Mouse (Mus musculus) liver, adult 2 months (tissue): ENCODE measurements around the gene Prtg. TPM values are rescaled to one million over a fixed set of nuclear protein-coding genes. Genes with fewer than 3 reads are reported as not detected.

Experiments used
- DNase-seq: peaks from one replicate; pipeline ENCODE4 v3.0.0-alpha.2; 2011; ENCODE audit warnings: low read depth, low spot score; ENCODE audit errors: extremely low read depth
- H3K27ac ChIP-seq: fragments of 200-500 bp; replicated peaks from 2 replicates; pipeline ENCODE4 v1.5.1; 2012; ENCODE audit warnings: low read depth, mild to moderate bottlenecking, control low read depth, inconsistent platforms, low read length; ENCODE audit not compliant: insufficient read depth
- H3K27me3 ChIP-seq: fragments of 200-500 bp; 2 replicates; pipeline ENCODE4 v1.6.1; 2012; ENCODE audit warnings: mild to moderate bottlenecking, moderate library complexity, low read length, inconsistent platforms; ENCODE audit not compliant: control insufficient read depth, insufficient read depth
- H3K36me3 ChIP-seq: fragments of 200-500 bp; 2 replicates; pipeline ENCODE4 v1.6.1; 2012; ENCODE audit warnings: low read length, inconsistent platforms; ENCODE audit not compliant: control insufficient read depth, insufficient read depth
- H3K4me1 ChIP-seq: fragments of 200-500 bp; 2 replicates; pipeline ENCODE4 v1.6.1; 2011; ENCODE audit warnings: low read length; ENCODE audit not compliant: control insufficient read depth, insufficient read depth
- H3K4me3 ChIP-seq: fragments of 200-500 bp; 2 replicates; pipeline ENCODE4 v1.5.1; 2011; ENCODE audit warnings: low read depth, mild to moderate bottlenecking, control low read depth, low read length, moderate library complexity; ENCODE audit not compliant: insufficient read depth
- H3K79me2 ChIP-seq: fragments of 200-500 bp; 2 replicates; pipeline ENCODE4 v1.6.1; 2012; ENCODE audit warnings: inconsistent platforms, mild to moderate bottlenecking, low read length, moderate library complexity; ENCODE audit not compliant: control insufficient read depth, insufficient read depth
- H3K9ac ChIP-seq: fragments of 200-500 bp; 2 replicates; pipeline ENCODE4 v1.6.1; 2012; ENCODE audit warnings: low read depth, mild to moderate bottlenecking, control low read depth, inconsistent platforms, low read length
- CTCF ChIP-seq: fragments of 200-500 bp; IDR thresholded peaks from 2 replicates; pipeline ENCODE4 v1.5.1; 2011; ENCODE audit warnings: low read depth, low read length, control low read depth
- POLR2A ChIP-seq: fragments of 200-500 bp; IDR thresholded peaks from 2 replicates; pipeline ENCODE4 v1.6.1; 2011; ENCODE audit warnings: low read length, control low read depth; ENCODE audit not compliant: insufficient read depth; ENCODE audit errors: extremely low read depth
- WGBS: fragments of 180-500 bp; shearing (Covaris S2); methylation state at CpG from one replicate; pipeline ENCODE4 v1.1.7; 2018; 5-methylcytosine and 5-hydroxymethylcytosine counted together
- polyA plus RNA-seq: library from polyadenylated mRNA; depleted of rRNA; stranded (reverse); fragments of >200 nt; gene quantifications from 2 replicates; pipeline ENCODE4 v1.2.3, GENCODE M21; 2012
- total RNA-seq: library from RNA; depleted of rRNA; stranded (reverse); fragments of >200 nt; gene quantifications from 2 replicates; pipeline ENCODE4 v1.2.3, GENCODE M21; 2014

Gene Prtg
- total and polyA plus RNA-seq, 2 experiments, result under 0.01 to 0.21 TPM

GRCm38 (mm10) chr9:72810607-72811006, 3.9 kb downstream of the Prtg start:
- no peak for DNase-seq
- Histone ChIP-seq H3K27ac (no peak overlapping the region), H3K27me3 (peaks cover 8% of the 10 kb centered on the region)

GRCm38 (mm10) chr9:72812091-72812490, 5.4 kb downstream of the Prtg start:
- H3K4me1 ChIP-seq, result no peaks in the 10 kb centered on the region; the same call in 1 of the 2 replicates
- no peaks in the 10 kb centered on the region for H3K79me2 ChIP-seq
- H3K27ac ChIP-seq, result no peak overlapping the region
- peaks cover 7% of the 10 kb centered on the region for H3K27me3 ChIP-seq
- WGBS, result 86% methylated on average over 7 of the region's 7 CpGs
- H3K4me3 ChIP-seq, result no peak overlapping the region
- no peak overlapping the region for H3K9ac ChIP-seq
- no peaks in the 10 kb centered on the region for H3K36me3 ChIP-seq
- no peak for DNase-seq
- TF ChIP-seq CTCF (no peak), POLR2A (no peak)

More at GRCm38 (mm10) chr9:72810607-72811006, 3.9 kb downstream of the Prtg start:
- H3K9ac ChIP-seq, result no peak overlapping the region
- no peaks in the 10 kb centered on the region for H3K36me3 ChIP-seq
- H3K79me2 ChIP-seq, result no peaks in the 10 kb centered on the region
- no peak overlapping the region for H3K4me3 ChIP-seq
- TF ChIP-seq CTCF (no peak), POLR2A (no peak)
- H3K4me1 ChIP-seq, result no peaks in the 10 kb centered on the region; the same call in 1 of the 2 replicates
- WGBS, result 52% methylated on average over 5 of the region's 5 CpGs

- Histone ChIP-seq H3K27me3 (no peaks in the 10 kb centered on the region; the same call in 1 of the 2 replicates), H3K79me2 (no peaks in the 10 kb centered on the region), H3K4me3 (no peak overlapping the region), H3K4me1 (no peaks in the 10 kb centered on the region), H3K36me3 (no peaks in the 10 kb centered on the region), H3K27ac (no peak overlapping the region), H3K9ac (no peak overlapping the region)
- TF ChIP-seq POLR2A (no peak), CTCF (no peak)
- no peak for DNase-seq
- 74% methylated on average over 18 of the region's 18 CpGs for WGBS
Measured at GRCm38 (mm10) chr9:72812594-72813570, 6.2 kb downstream of the Prtg start.

GRCm38 (mm10) chr9:72825511-72825910, 18.8 kb downstream of the Prtg start:
- Histone ChIP-seq H3K27me3 (no peaks in the 10 kb centered on the region), H3K4me3 (no peak overlapping the region), H3K9ac (no peak overlapping the region), H3K79me2 (no peaks in the 10 kb centered on the region), H3K27ac (no peak overlapping the region), H3K4me1 (no peaks in the 10 kb centered on the region), H3K36me3 (no peaks in the 10 kb centered on the region)
- 72% methylated on average over 4 of the region's 4 CpGs for WGBS
- TF ChIP-seq POLR2A (no peak), CTCF (no peak)
- no peak for DNase-seq

- 63% methylated on average over 3 of the region's 3 CpGs for WGBS
Measured at GRCm38 (mm10) chr9:72825976-72826375, 19.3 kb downstream of the Prtg start.

GRCm38 (mm10) chr9:72828616-72829257, 22.1 kb downstream of the Prtg start:
- DNase-seq, result no peak
- TF ChIP-seq CTCF (no peak), POLR2A (no peak)
- Histone ChIP-seq H3K27me3 (no peaks in the 10 kb centered on the region), H3K79me2 (no peaks in the 10 kb centered on the region), H3K9ac (no peak overlapping the region), H3K36me3 (no peaks in the 10 kb centered on the region), H3K27ac (no peak overlapping the region), H3K4me3 (no peak overlapping the region), H3K4me1 (no peaks in the 10 kb centered on the region)
- 86% methylated on average over 5 of the region's 5 CpGs for WGBS

More at GRCm38 (mm10) chr9:72825976-72826375, 19.3 kb downstream of the Prtg start:
- DNase-seq, result no peak
- no peaks in the 10 kb centered on the region for H3K27me3 ChIP-seq
- no peak overlapping the region for H3K27ac ChIP-seq
- H3K36me3 ChIP-seq, result no peaks in the 10 kb centered on the region
- no peak overlapping the region for H3K4me3 ChIP-seq
- TF ChIP-seq CTCF (no peak), POLR2A (no peak)
- no peaks in the 10 kb centered on the region for H3K4me1 ChIP-seq
- no peaks in the 10 kb centered on the region for H3K79me2 ChIP-seq
- no peak overlapping the region for H3K9ac ChIP-seq
